ENCODE assay signal across 7 mouse cellular contexts in the genomic region with DNA sequence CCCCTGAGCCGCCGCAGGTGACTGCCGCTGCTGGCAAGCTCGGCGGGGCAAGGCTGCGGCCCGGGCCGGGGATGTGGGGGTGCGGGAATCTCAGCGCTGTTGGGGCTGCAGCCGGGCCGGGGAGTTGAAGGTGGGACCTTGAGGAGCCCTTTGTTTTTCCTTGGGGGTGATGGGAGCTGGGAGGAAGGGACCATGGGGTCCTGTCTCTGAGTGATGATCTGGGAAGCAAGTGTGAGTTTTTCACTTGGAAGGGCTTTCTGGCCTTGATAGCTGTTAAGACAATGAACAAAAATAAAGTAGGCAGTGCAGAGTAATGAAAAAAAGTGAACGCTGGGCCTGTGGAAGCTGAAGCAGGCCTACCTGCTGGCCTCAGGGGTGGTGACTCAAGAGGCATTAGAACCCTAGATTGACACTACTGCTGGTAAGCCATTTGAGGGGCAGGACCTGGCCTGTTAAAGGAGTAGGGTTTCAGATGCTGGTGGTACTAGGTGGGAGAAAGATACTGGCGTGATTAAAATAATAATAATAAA. TPM values are rescaled to one million over a fixed set of nuclear protein-coding genes. Genes with fewer than 3 reads are reported as not detected.
DNase-seq lines count a peak whose midpoint lies in the region; ATAC-seq and TF ChIP-seq lines count a peak whose summit lies in the region.

No protein-coding gene starts in this region.

- peak overlapping the region; percentile 58 for H3K4me3 ChIP-seq in neural tube, embryonic 11.5 days (ENCODE audit: low read depth, low read length)
- peak overlapping the region; percentile 60 for H3K4me3 ChIP-seq in forebrain, embryonic 13.5 days
- peak overlapping the region; percentile 76 for H3K4me3 ChIP-seq in intestine, embryonic 16.5 days (ENCODE audit: low read length)
- peak overlapping the region; percentile 84 for H3K4me3 ChIP-seq in olfactory bulb, adult 2 months (ENCODE audit: insufficient read depth, low read depth, low read length)

- H3K27ac ChIP-seq in neural tube, embryonic 11.5 days (ENCODE audit: low read depth, low read length): no peak overlapping the region
- no peak overlapping the region for H3K27ac ChIP-seq in forebrain, embryonic 13.5 days
- H3K27ac ChIP-seq in intestine, embryonic 16.5 days (ENCODE audit: low read length): peak overlapping the region; percentile 70
- peak overlapping the region; percentile 85 for H3K27ac ChIP-seq in olfactory bulb, adult 2 months (ENCODE audit: insufficient read depth, low read depth, low read length)

- no peak for DNase-seq in neural tube, embryonic 11.5 days (ENCODE audit: low spot score)
- DNase-seq in neural tube, embryonic 10.5 days (ENCODE audit: extremely low spot score, low spot score): no peak
- no peak for DNase-seq in left cerebral cortex, postnatal 25 days (ENCODE audit: low spot score in 2 of 2)

- TF ChIP-seq CTCF in olfactory bulb, adult 2 months (IDR thresholded peaks at IDR 0.05; ENCODE audit: insufficient read depth, low read depth, low read length): no peak

- intact Hi-C loops in left cerebral cortex, postnatal 25 days (cut with DNase I): no loop called here

- H3K9ac ChIP-seq in neural tube, embryonic 11.5 days (ENCODE audit: low read length): peak overlapping the region; percentile 62
- peak overlapping the region; percentile 70 for H3K9ac ChIP-seq in forebrain, embryonic 13.5 days
- peak overlapping the region; percentile 88 for H3K9ac ChIP-seq in intestine, embryonic 16.5 days (ENCODE audit: low read depth, low read length)

- H3K9me3 ChIP-seq in neural tube, embryonic 11.5 days (ENCODE audit: control insufficient read depth, low read length): no peaks in the 10 kb centered on the region
- H3K9me3 ChIP-seq in forebrain, embryonic 13.5 days (replicated peaks): no peaks in the 10 kb centered on the region
- H3K9me3 ChIP-seq in intestine, embryonic 16.5 days (ENCODE audit: control insufficient read depth, low read length): no peaks in the 10 kb centered on the region

- H3K4me1 ChIP-seq in neural tube, embryonic 11.5 days (ENCODE audit: control insufficient read depth, insufficient read depth, low read length): peaks cover 16% of the 10 kb centered on the region
- H3K4me1 ChIP-seq in forebrain, embryonic 13.5 days: peaks cover 38% of the 10 kb centered on the region
- peaks cover 7% of the 10 kb centered on the region for H3K4me1 ChIP-seq in intestine, embryonic 16.5 days (ENCODE audit: control insufficient read depth, insufficient read depth, low read length)
- peaks cover 8% of the 10 kb centered on the region; the same call in 1 of the 2 replicates for H3K4me1 ChIP-seq in olfactory bulb, adult 2 months (ENCODE audit: control insufficient read depth, insufficient read depth, low read length)

- 4% methylated on average over 14 of the region's 14 CpGs for WGBS in neural tube, embryonic 11.5 days
- WGBS in forebrain, embryonic 13.5 days: 6% methylated on average over 14 of the region's 14 CpGs
- 8% methylated on average over 14 of the region's 14 CpGs for WGBS in intestine, embryonic 16.5 days
- WGBS in olfactory bulb, adult 2 months: 10% methylated on average over 14 of the region's 14 CpGs

- H3K4me2 ChIP-seq in neural tube, embryonic 11.5 days (ENCODE audit: low read depth): peak overlapping the region; percentile 93
- H3K4me2 ChIP-seq in forebrain, embryonic 13.5 days: peak overlapping the region; percentile 98
- H3K4me2 ChIP-seq in intestine, embryonic 16.5 days (ENCODE audit: low read depth, low read length): peak overlapping the region; percentile 71

- TF ChIP-seq POLR2A in olfactory bulb, adult 2 months (IDR thresholded peaks at IDR 0.05; ENCODE audit: insufficient read depth, low read depth, low read length): no peak

- no peak for ATAC-seq in neural tube, embryonic 11.5 days (ENCODE audit: insufficient read depth, low FRiP score, low TSS enrichment)
- peak; percentile 11; the same call in 1 of the 2 replicates for ATAC-seq in forebrain, embryonic 13.5 days
- peak; percentile 5 for ATAC-seq in intestine, embryonic 16.5 days
- no peak for ATAC-seq in frontal cortex, adult (ENCODE audit: low TSS enrichment)

- peaks cover 58% of the 10 kb centered on the region for H3K27me3 ChIP-seq in neural tube, embryonic 11.5 days (ENCODE audit: control insufficient read depth, insufficient read depth, low read length)
- peaks cover 77% of the 10 kb centered on the region for H3K27me3 ChIP-seq in forebrain, embryonic 13.5 days
- peaks cover 20% of the 10 kb centered on the region for H3K27me3 ChIP-seq in intestine, embryonic 16.5 days (replicated peaks; ENCODE audit: control insufficient read depth, insufficient read depth, low read length)

- H3K36me3 ChIP-seq in neural tube, embryonic 11.5 days (ENCODE audit: control insufficient read depth, insufficient read depth, low read length): no peaks in the 10 kb centered on the region
- no peaks in the 10 kb centered on the region for H3K36me3 ChIP-seq in forebrain, embryonic 13.5 days (ENCODE audit: poor library complexity, severe bottlenecking)
- no peaks in the 10 kb centered on the region for H3K36me3 ChIP-seq in intestine, embryonic 16.5 days (ENCODE audit: control insufficient read depth, insufficient read depth, low read length)

RNA-seq across cellular contexts. Expression of a gene that starts 6.4 kb away (rescaled TPM):
- polyA plus RNA-seq in neural tube, embryonic 11.5 days (2014; fragmentation: Nextera tagmentation; extraction: Ambion mirVana): 6.5 and 7.3 TPM in 2 replicates
- 3.3 and 4.3 TPM in 2 replicates for polyA plus RNA-seq in forebrain, embryonic 13.5 days (2015; fragmentation: Nextera tagmentation; extraction: Ambion mirVana)
- 14.9 and 16.1 TPM in 2 replicates for polyA plus RNA-seq in intestine, embryonic 16.5 days (2015; fragmentation: Nextera tagmentation; extraction: Ambion mirVana)
- polyA plus RNA-seq in olfactory bulb, adult 2 months (2012; ENCODE audit: insufficient read depth, insufficient read length, low replicate concordance, missing spikeins): not detected in 2 replicates
- 10 to 100 TPM; 25.8 to 26.1 TPM for total RNA-seq in left cerebral cortex, postnatal 25 days (2021)

Comparison
In these comparisons a context has a peak if more than half of its experiments do, and no peak if none do; other contexts are left out.
1. ATAC-seq: peak in forebrain, embryonic 13.5 days (single experiment) and intestine, embryonic 16.5 days (single experiment); none in neural tube, embryonic 11.5 days (single experiment) and frontal cortex, adult (single experiment).
2. H3K27ac ChIP-seq: peak in intestine, embryonic 16.5 days (single experiment) and olfactory bulb, adult 2 months (single experiment); none in neural tube, embryonic 11.5 days (single experiment) and forebrain, embryonic 13.5 days (single experiment).
3. Peak in every context shown above with its lines, with median percentiles within 50 percentile points of each other: H3K4me2 ChIP-seq, H3K4me3 ChIP-seq and H3K9ac ChIP-seq.